Mouse (Mus musculus): Measurements from ENCODE around the gene Sel1l2.
A peak's percentile ranks its signal among the peaks of the same experiment; 100 is the strongest.

The Sel1l2 gene

DNA sequence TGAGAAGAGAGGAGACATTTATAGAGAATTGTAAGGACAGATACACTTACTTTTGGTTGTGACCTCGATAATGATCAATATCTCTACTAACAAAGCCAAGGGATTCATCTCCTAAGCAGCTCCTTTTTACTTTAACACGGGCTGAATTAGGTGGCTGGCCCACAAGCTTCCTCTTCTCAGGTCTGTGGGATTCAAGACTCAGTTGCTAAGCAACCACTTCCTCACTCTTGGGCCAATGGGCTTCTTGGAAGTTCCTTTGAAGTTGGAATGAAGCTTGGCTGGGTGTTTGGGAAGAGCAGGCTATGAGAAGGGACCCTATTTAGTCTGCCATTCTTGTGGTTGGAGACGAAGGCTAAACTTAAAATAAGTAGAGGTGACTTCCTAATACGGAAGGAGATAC lies at the start of gene Sel1l2:
Sel1l2 (minus strand) TSS at position 182 of the 400 bp plus-strand sequence.
- DNase-seq (ENCODE audit: low spot score), result peak; percentile 50

DNA sequence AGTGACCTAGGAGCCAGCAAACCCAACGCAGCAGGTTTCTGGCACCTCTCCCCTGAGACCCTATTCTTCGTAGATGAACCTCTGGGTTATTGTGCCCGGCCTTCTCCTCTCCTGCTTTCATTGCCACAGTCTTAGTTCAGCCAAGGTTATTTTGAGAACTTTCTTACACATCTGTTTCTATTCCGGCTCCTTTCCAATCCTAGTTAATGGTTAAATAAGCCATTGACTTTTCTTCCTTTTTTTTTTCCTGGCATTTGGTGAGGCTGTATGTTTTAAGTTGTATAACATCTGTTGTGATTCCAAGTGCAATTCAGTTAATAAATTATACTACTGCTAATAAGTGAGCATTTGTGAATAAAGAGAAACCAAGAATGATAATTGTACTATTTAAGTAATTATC lies 49.6 kb upstream of the Sel1l2 start:
- no peak for DNase-seq (ENCODE audit: low spot score)

DNA sequence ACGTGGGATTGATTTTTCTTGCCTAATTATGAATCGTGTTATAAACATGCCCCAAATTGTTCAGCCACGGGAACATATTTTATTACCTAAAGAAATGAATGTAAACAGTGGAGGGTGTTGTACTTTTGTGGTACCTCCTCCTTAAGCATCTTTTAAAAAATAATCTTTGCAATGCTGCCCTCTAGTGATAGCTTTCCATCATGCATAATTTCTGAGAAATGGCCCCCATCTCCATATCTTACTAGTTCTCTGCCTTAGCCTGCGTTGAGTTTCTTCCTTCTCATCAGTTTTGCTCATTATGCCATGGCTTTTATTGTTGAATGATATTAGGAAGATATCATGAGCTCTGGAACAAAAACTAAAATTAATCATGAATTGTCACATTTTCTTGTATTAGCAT lies 37.8 kb upstream of the Sel1l2 start:
- DNase-seq (ENCODE audit: low spot score), result peak; percentile 83

DNA sequence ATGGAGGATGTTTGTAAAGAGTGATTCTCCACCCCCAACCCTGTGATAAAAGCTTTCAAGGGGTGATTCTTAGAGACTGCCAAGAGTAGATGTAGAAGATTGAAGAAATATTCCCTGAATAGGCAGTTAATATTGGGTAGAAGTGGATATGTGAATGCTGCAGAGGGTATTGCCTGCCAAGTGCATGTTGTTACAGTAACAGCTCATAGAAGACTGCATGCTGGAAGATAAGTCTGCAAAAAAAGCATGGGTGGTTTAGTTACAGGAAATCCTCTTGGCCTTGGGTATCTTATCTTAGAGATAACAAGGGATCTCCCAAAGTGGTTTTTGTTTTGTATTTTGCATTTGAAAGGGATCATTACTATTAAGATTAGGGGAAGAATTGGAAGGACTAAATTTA lies 36.3 kb upstream of the Sel1l2 start:
- no peak for DNase-seq (ENCODE audit: low spot score)

DNA sequence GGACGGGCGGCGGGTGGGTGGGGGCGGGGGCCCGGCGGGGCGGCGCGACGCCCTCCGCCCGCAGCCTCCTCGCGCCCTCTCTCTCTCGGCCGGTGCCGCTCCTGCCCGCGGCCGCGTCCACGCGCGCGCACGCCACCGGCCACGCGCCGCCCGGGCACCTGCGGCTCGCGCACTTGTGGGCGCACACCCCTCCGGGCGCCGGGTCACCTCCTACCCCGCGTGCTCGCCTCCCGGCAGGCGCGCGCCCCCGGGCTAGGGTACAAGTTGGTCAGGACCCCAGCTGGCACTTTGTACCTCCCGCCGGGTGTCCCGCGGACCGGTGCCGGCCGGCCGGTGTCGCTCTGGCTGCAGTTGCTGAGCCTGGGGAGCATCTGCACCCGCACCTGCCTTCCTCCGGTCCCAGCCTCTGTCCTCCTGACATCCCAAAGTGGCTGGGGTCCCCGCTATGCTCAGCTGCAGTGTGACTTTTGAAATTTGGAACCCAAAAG lies 6.3 kb upstream of the Sel1l2 start:
- peak; percentile 58 for DNase-seq (ENCODE audit: low spot score)

DNA sequence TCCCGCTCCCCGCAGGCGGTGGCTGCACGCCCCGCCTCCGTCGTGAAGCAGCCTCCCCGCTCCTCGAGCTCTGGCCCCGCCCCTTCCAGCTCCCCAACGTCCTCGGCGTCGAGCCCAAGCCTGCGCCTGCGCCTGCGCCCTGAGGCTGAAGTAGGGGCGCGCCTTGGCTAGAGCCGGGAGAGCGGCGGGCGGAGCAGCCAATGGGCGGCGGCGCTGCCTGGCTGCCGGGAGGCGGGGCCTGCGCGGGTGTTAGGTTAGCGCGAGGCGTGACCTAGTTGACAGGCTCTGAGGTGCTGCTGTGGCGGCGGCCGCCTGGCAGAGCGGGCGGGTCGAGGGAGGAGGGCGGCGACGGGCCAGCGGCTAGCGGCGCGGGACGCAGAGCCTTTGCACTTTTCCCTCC lies 5.7 kb upstream of the Sel1l2 start, which contains the start of gene Macrod2:
Macrod2 (plus strand) TSS at position 131 of the 400 bp plus-strand sequence.
- DNase-seq (ENCODE audit: low spot score), result peak; percentile 98

DNA sequence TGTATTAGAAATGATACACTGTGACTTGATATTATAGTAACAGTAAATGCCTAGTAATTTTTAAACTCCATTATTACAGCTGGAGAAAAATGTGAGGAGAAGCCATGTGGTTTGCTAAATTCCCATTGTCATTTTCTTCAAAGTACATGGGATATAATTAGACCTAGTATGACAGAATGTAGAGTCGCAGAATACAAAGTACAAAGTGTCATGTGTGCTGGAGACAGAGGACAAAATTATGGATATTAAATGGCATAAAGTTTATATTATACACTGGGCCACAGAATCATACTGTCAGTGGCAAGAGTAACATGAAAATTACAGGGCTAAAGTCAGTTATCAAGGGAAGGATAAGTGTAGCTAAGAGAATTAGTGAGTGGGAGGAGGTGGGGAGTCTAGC lies 24.7 kb downstream of the Sel1l2 start:
- no peak for DNase-seq (ENCODE audit: low spot score)

DNA sequence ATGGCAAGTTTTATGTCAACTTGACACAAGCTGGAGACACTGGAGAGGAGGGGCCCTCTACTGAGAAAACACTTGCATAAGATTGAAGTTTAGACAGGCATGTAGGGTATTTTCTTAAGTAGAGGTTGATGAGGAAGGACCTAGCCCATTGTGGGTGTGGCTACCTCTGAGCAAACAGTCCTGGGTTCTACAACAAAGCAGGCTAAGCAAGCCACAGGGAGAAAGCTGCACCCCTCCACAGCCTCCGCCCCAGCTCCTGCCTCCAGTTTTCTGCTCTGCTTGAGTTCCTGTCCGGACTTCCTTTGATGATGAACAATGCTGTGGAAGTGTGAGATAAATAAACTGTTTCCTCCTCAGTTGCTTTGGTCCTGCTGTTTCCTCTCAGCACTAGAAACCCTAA lies 29.6 kb downstream of the Sel1l2 start:
- DNase-seq (ENCODE audit: low spot score), result no peak

DNA sequence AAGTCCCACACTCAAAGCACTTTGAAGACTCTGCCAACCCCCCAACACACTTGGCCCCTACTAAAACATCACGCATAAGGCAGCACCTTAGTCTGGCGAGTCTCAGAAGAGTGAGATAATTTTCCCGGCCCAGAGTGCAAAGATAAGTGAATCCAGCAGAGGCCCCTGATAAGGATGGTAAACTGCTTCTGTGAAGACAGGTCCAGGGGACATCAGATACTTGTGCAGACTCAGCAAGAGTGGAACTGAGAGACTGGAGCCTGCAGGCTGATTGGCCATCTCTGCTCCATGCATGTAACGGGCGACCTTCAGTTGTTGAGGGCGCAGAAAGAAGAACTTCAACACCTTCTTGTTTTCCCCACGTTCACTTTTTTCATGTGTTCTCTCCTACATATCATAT lies 47.1 kb downstream of the Sel1l2 start:
- no peak for DNase-seq (ENCODE audit: low spot score)

DNA sequence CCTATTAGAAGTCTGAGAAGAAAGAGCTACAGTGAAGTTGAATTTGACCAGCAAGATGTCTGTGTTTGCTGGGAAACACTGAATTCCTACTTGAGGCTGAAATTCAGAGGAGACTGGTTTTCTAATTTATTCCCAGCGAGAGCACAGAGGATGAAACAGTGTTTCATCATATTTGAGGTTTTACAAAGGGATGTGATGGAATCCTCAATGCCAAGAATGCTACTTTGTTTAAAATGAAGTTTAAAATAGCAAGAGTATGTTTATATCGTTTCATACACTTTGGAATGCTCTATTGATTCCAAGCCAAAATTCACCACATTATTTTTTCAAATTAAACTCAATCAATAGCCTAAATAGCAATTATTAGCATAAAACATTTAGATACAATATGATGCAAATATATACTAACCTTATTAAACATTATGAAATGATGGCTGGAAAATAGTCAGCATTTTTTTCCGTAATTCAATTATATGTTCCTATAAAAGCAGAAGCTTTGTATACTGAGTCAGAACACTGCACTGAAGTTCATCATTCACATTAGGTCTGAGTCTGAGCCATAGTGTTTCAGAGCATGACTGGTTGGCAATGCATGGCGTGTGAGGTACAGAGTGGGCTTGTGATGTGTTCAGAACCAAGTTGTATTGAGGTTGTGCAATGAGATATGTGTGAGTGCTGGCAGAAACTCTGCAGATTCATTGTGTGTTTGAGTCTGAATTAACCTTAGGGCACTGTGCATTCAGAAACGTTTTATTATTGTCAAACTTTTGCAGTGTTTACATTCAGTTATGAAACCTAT lies 58.8 kb downstream of the Sel1l2 start:
- DNase-seq (ENCODE audit: low spot score), result no peak

DNA sequence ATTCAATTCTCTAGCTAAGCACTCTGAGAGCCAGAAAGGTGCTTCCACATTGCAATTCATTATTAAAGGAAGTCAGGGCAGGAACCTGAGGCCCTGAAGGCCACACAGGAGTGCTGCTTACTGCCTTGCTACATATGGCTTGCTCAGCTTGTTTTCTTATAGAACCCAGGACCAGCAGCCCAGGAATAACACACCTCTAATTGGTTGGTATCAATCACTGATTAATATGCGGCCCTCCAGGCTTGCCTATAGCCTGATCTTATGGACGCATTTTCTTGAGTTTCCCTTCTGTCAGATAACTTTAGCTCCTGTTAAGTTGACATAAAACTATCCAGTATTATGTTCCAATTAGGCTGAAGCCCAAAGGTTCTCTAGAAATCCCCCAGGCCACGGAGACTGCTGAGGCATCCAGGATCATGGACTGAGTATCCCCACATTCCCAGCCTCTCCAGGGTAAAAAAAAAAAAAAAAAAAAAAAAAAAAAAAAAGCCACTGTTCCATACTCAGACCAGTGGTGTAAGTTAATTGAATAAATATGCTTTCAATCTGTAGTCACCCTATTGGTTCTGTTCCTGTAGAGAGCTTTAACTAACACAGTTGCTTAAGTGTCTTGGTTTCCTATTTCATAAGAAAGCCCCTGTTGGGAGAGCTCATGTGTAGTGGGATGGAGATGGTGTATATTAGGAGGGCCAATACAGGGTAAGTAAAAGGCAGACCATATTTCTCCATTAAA lies 86.4 kb downstream of the Sel1l2 start:
- DNase-seq (ENCODE audit: low spot score), result no peak

DNA sequence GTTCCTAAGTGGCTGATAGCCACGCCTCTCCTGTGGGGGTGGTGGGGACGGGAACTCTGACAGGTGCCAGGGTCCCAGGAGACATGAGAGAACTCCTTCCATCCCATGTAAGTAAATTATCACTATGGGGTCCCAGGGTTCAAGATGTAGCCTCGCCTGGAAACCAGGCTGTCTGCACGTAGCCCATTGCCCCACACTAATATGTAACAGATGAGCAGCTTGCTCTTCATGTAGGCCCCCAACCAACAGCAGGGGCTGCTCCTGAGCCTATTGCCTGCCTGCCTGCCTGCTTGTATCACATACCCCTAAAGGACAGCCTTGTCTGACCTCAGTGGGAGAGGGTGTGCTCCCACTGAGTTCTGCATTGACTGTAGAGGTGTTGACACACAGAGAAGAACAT lies 92.4 kb downstream of the Sel1l2 start:
- peak; percentile 39 for DNase-seq (ENCODE audit: low spot score)

DNA sequence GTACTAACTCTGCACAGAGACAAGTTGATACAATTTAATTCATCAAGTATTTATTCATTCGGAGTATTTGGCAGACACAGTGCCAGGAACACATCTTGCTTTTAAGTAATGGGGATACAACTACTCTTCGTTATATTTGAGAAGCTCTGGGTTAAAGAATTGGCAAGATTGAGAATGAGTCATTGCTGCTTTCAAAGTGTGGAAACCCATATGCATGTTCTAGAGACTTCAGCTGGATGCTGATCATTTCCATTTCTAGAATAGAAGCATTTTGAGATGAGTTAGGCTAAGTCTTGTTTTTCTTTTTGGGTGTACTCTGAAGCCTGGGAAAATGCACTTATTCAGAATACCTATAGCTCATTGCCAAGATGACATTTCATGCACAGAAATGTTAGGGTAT lies 95.7 kb downstream of the Sel1l2 start:
- DNase-seq (ENCODE audit: low spot score), result no peak

DNA sequence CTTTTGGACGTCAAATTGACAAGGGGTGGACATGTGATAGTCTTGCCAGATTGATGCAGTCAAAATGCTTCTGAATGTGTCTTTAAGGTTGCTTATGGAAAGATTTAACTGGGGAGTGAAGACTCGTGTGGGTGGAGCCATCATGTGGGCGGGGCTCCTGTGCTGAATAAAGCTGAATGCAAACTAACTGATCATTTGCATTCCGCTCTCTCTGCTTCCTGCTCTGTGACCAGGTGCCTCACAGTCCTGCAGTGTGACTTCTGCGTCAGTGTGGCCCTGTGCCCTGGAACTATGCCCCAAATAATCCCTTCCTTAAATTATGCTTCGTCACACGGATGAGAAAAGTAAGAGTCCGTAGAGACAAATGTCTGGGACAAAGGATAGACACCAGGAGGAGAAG lies 108.7 kb downstream of the Sel1l2 start:
- DNase-seq (ENCODE audit: low spot score), result no peak

DNA sequence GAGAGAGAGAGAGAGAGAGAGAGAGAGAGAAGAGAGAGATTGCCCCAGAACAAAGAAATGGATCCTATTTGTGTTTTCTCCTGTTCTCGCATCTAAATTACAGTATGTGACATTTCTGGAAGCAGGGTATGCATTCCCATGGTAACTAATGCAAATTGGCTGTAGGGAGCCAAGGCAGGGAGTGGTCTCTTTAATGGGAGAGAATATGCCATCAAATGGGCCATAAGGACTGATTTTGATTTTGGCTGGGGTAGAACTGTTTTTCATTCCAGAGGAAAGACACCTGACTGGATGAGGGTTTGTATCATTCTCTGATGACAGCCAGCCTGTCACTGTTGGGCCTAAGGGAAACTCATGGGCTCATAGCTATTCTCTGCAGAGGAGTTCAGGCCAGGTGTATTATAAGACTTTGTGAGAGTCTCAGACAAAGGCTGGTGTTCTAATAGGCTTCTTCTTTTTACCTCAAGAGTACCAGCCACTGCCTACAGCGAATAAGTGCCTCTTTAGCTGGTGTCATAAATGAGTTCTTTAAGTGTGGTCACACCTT lies 133.8 kb downstream of the Sel1l2 start:
- no peak for DNase-seq (ENCODE audit: low spot score)

DNA sequence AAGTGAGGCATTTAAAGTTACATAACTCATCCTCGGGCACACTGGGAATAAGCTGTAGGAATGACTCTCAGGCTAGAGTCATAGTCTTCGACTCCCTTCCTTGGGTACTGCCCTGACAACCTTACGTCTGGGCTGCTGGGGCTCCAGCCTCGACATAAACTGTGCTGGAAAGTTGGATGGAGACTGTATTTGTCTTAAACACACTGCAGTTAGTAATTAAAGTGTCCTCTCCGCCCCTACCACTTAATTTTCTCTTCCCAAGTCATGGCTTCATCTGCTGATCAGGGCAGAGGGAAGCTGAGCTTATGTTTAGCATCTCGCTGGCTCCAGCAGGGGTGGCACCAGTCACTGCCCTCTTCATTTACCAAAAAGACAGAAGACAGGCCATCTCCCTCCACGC lies 135.2 kb downstream of the Sel1l2 start:
- no peak for DNase-seq (ENCODE audit: low spot score)

DNA sequence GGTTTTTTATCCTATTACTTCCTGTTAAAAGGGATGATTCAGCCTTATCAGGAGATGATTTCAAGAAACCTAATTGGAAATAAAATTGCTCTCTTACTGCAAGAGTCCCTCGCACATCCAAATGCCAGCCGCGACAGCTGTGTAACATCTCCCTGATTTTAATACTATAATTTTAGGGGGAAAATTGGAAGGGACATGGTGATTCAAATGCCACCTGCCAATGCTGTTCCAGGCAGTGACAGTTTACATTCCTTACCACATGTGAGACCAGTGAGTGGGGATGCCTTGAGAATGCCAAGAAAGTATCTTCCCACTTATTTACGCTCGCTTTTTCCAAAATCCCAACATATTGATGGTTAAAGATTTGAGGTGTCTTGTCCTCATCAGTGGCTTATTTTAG lies 146.4 kb downstream of the Sel1l2 start:
- DNase-seq (ENCODE audit: low spot score), result no peak

DNA sequence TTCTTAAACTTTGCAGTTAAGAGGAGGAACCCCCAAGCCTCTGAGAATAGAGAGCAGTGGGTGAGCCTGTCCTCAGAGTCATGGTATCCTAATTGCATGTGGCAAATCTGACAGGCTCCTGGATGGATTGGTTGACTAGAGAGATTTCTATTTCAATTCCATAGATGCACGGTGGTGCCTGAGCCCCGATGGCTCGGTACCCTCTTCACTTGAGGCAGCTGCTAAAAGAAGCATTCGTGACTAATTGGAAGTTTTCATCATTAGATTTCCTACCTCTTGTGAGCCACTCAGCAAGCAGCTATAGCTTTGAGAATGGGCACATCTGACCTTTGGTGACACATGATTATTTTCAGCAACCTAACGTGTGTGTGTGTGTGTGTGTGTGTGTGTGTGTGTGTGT lies 147.1 kb downstream of the Sel1l2 start:
- no peak for DNase-seq (ENCODE audit: low spot score)

DNA sequence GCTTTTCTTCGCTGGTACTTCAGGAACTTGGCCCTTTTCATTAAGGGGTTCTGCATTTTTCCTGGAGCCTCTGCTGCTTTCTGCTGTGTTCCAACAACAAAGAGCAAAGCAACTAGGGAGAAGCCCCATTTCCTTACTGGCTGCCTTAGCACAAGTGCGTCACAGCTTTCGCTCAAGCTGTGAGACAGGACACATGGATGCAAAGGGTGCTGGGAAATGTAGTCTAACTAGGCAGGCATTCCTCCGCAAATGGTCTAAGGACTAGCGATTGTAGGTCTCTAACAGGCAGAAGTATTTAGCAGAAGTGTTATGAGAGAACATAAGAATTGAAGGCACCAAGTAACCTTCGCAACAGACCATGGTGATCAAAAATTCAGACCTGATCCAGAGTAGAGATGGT lies 152.3 kb downstream of the Sel1l2 start:
- DNase-seq (ENCODE audit: low spot score), result peak; percentile 43

DNA sequence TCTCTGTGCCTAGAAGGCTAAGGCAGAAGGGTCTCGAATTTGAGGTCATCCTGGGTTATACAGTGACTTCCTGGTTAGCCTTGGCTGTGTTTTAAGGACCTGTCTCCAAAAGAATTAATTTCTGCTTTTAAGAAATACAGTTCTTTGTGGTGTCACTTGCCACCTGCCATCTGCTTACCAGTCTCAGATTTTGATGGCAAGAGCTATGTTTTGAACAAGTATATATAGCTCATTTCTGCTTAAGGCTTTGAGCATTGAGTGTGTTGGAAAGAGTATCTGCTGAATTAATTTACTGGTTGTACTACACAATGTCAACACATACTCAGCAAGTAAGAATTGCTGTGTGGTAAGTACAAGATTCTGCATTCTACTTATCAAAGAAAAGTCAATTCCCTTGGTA lies 159.2 kb downstream of the Sel1l2 start:
- no peak for DNase-seq (ENCODE audit: low spot score)

DNA sequence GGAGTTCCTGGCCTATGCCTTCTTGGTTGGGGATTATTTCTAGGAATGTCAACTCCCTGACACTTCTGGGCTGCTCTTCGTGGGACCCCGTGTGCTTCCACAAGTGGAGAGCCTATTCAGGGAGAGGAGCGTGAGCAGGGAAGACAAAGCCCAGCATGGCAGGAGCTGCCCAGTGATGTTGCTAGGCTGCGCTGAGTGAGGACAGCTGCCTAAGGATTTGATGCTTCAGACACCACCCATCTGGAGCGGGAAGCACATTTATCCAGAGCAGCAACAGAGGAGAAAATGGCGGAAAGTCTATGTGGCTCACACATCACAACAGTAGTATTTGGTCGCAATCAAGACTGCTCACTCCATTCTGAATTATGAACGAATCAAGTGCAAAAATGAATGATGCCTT lies 169.2 kb downstream of the Sel1l2 start:
- peak; percentile 12 for DNase-seq (ENCODE audit: low spot score)

DNA sequence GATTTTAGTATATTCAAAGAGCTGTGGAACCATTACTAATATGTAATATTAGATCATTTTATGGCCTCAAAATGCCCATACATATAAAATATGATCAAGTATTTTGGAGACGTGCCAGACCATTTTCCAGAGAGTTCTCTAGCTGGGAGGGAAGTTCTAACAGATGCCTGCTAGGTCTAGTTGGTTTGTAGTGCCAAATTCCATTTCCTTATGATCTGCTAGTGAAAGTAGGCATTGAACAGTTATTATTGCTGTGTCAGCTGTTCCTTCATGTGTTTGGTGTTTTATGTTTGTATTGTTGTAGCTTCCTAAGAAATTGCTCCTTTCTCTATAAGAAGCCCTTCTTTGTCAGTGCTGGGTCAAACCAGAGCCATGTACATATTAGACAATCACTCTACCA lies 173.5 kb downstream of the Sel1l2 start:
- no peak for DNase-seq (ENCODE audit: low spot score)

DNA sequence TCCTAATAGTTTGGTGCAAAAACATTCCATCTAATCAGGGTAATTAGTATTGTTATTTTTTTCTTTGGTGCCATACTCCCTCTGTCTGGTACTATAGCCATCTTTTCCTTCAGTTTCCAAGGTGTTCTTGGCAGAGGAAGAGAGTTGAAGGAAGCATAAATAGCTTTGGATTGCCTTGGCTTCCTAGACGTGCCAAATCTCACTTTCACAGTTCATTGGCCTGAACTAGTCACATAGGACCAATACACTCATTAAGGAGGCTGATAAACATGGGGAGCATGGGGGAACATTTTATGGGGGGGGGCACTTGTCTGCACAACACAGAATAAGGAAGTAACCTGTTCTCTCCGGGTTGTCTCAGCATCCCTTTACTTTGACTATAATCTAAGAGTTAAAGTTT lies 174.1 kb downstream of the Sel1l2 start:
- no peak for DNase-seq (ENCODE audit: low spot score)
